21 mouse cellular contexts compared by ENCODE assay signal in genomic region chr5:150263656-150264055, GRCm38 (mm10).
DNase-seq lines count a peak whose midpoint lies in the region; ATAC-seq and TF ChIP-seq lines count a peak whose summit lies in the region.
"Had no signal": no experiment of that assay in that cellular context is flagged by ENCODE, and none has a peak within 500 bp of the region (broad histone marks: within the 10 kb centered on the region; RNA-seq: fewer than 3 reads in every experiment).

No protein-coding gene starts in this region.

- no peak overlapping the region for H3K9ac ChIP-seq in hindbrain, embryonic 14.5 days
- no peak overlapping the region for H3K9ac ChIP-seq in hindbrain, embryonic 11.5 days (ENCODE audit: low read depth, low read length)
- no peak overlapping the region for H3K9ac ChIP-seq in lung, postnatal 0 days (replicated peaks; ENCODE audit: low read depth)
- H3K9ac ChIP-seq in limb, embryonic 14.5 days (ENCODE audit: low read depth, low read length, severe bottlenecking), result no peak overlapping the region
- H3K9ac ChIP-seq: forebrain, embryonic 15.5 days; liver, embryonic 14.5 days; midbrain, embryonic 15.5 days had no signal

- no peak overlapping the region for H3K4me3 ChIP-seq in hindbrain, embryonic 14.5 days (replicated peaks; ENCODE audit: low read length)
- no peak overlapping the region for H3K4me3 ChIP-seq in hindbrain, embryonic 11.5 days (ENCODE audit: low read depth, low read length)
- no peak overlapping the region for H3K4me3 ChIP-seq in lung, postnatal 0 days (ENCODE audit: low read depth, low read length)
- no peak overlapping the region for H3K4me3 ChIP-seq in limb, embryonic 14.5 days (replicated peaks; ENCODE audit: low read length)
- H3K4me3 ChIP-seq: midbrain, embryonic 15.5 days had no signal

- peaks cover 34% of the 10 kb centered on the region for H3K4me1 ChIP-seq in hindbrain, embryonic 14.5 days (replicated peaks; ENCODE audit: control insufficient read depth, insufficient read depth, low read length)
- H3K4me1 ChIP-seq in hindbrain, embryonic 11.5 days (replicated peaks; ENCODE audit: control insufficient read depth, insufficient read depth, low read length), result no peaks in the 10 kb centered on the region
- H3K4me1 ChIP-seq in lung, postnatal 0 days (ENCODE audit: insufficient read depth, low read depth, low read length), result peaks cover 3% of the 10 kb centered on the region; the same call in 1 of the 2 replicates
- H3K4me1 ChIP-seq in limb, embryonic 14.5 days (ENCODE audit: control insufficient read depth, insufficient read depth, low read length), result peaks cover 14% of the 10 kb centered on the region

- no peak for TF ChIP-seq POLR2A in limb, embryonic 14.5 days (IDR thresholded peaks at IDR 0.05; ENCODE audit: borderline replicate concordance, extremely low read depth, insufficient read depth, insufficient read length)

- no peak overlapping the region for H3K27ac ChIP-seq in hindbrain, embryonic 14.5 days
- H3K27ac ChIP-seq in hindbrain, embryonic 11.5 days (ENCODE audit: low read depth, low read length), result no peak overlapping the region
- H3K27ac ChIP-seq in lung, postnatal 0 days (ENCODE audit: low read length), result no peak overlapping the region
- no peak overlapping the region for H3K27ac ChIP-seq in limb, embryonic 14.5 days (replicated peaks; ENCODE audit: low read depth, low read length)
- H3K27ac ChIP-seq: forebrain, embryonic 15.5 days; liver, embryonic 14.5 days; midbrain, embryonic 15.5 days had no signal

- no peaks in the 10 kb centered on the region for H3K9me3 ChIP-seq in hindbrain, embryonic 14.5 days (ENCODE audit: control insufficient read depth, low read length)
- no peaks in the 10 kb centered on the region for H3K9me3 ChIP-seq in hindbrain, embryonic 11.5 days (ENCODE audit: control insufficient read depth, low read length)
- no peaks in the 10 kb centered on the region for H3K9me3 ChIP-seq in lung, postnatal 0 days (ENCODE audit: low read length)
- H3K9me3 ChIP-seq in limb, embryonic 14.5 days (ENCODE audit: control insufficient read depth, low read length), result no peaks in the 10 kb centered on the region
- H3K9me3 ChIP-seq: forebrain, embryonic 15.5 days; midbrain, embryonic 15.5 days had no signal

- no peaks in the 10 kb centered on the region for H3K36me3 ChIP-seq in hindbrain, embryonic 14.5 days (replicated peaks; ENCODE audit: control insufficient read depth, insufficient read depth)
- no peaks in the 10 kb centered on the region for H3K36me3 ChIP-seq in hindbrain, embryonic 11.5 days (ENCODE audit: control insufficient read depth, insufficient read depth, low read length)
- no peaks in the 10 kb centered on the region for H3K36me3 ChIP-seq in lung, postnatal 0 days (ENCODE audit: insufficient read depth, low read length)
- H3K36me3 ChIP-seq in limb, embryonic 14.5 days (ENCODE audit: control insufficient read depth, insufficient read depth, low read length), result no peaks in the 10 kb centered on the region
- H3K36me3 ChIP-seq: forebrain, embryonic 15.5 days; midbrain, embryonic 15.5 days had no signal

- peak; percentile 7 for DNase-seq in embryo, embryonic 11 days
- no peak for DNase-seq in embryo, embryonic 9.5 days (ENCODE audit: extremely low spot score)
- no peak for DNase-seq in hindbrain, embryonic 14.5 days (ENCODE audit: low spot score)
- no peak for DNase-seq in hindbrain, embryonic 11.5 days (ENCODE audit: low spot score)
- DNase-seq in lung, postnatal 0 days (ENCODE audit: low spot score), result peak; percentile 28
- DNase-seq in lung, adult 18-20 months, result no peak
- peak; percentile 20 for DNase-seq in limb, embryonic 14.5 days (ENCODE audit: low spot score)
- DNase-seq in urinary bladder, adult 2 months (ENCODE audit: low spot score), result no peak
- DNase-seq: adrenal gland, postnatal 14 days; cerebellum, adult 18-20 months; cerebellum, postnatal 25 days; left cerebral cortex, postnatal 4 days; right cerebral cortex, postnatal 4 days; thymus, adult 2 months had no signal

- H3K4me2 ChIP-seq in hindbrain, embryonic 14.5 days (replicated peaks), result peak overlapping the region; percentile 62; the same call in 1 of the 2 replicates
- no peak overlapping the region for H3K4me2 ChIP-seq in hindbrain, embryonic 11.5 days (replicated peaks; ENCODE audit: low read depth, low read length)
- no peak overlapping the region for H3K4me2 ChIP-seq in lung, postnatal 0 days (replicated peaks; ENCODE audit: low read depth, low read length)
- H3K4me2 ChIP-seq in limb, embryonic 14.5 days (replicated peaks; ENCODE audit: low read depth, low read length, severe bottlenecking), result no peak overlapping the region

- TF ChIP-seq CTCF in lung, postnatal 0 days (IDR thresholded peaks at IDR 0.05), result no peak

- no peaks in the 10 kb centered on the region for H3K27me3 ChIP-seq in hindbrain, embryonic 14.5 days (ENCODE audit: control insufficient read depth, insufficient read depth, low read length)
- no peaks in the 10 kb centered on the region for H3K27me3 ChIP-seq in hindbrain, embryonic 11.5 days (ENCODE audit: control insufficient read depth, insufficient read depth, low read length)
- no peaks in the 10 kb centered on the region for H3K27me3 ChIP-seq in lung, postnatal 0 days (replicated peaks; ENCODE audit: insufficient read depth, low read length)
- no peaks in the 10 kb centered on the region for H3K27me3 ChIP-seq in limb, embryonic 14.5 days (ENCODE audit: control insufficient read depth, insufficient read depth, low read length)
- H3K27me3 ChIP-seq: forebrain, embryonic 15.5 days; midbrain, embryonic 15.5 days had no signal

- no peak for TF ChIP-seq EP300 in lung, postnatal 0 days (IDR thresholded peaks at IDR 0.05)

- no peak for ATAC-seq in hindbrain, embryonic 14.5 days (ENCODE audit: low FRiP score)
- no peak for ATAC-seq in hindbrain, embryonic 11.5 days (ENCODE audit: low FRiP score)
- peak; percentile 4; the same call in 1 of the 2 replicates for ATAC-seq in lung, postnatal 0 days
- no peak; the same call in 1 of the 2 replicates for ATAC-seq in limb, embryonic 14.5 days (ENCODE audit: low FRiP score, low read depth)
- ATAC-seq: activated CD4-positive, CD25-positive, alpha-beta regulatory T cell, adult 4 months; CD4-positive, CD25-positive, alpha-beta regulatory T cell, adult 4 months; forebrain, embryonic 15.5 days; hindbrain, embryonic 16.5 days; intestine, postnatal 0 days; midbrain, embryonic 15.5 days had no signal

- WGBS in hindbrain, embryonic 14.5 days, result 77% methylated on average over 6 of the region's 6 CpGs
- 83% methylated on average over 6 of the region's 6 CpGs for WGBS in hindbrain, embryonic 11.5 days
- 66% methylated on average over 6 of the region's 6 CpGs for WGBS in lung, postnatal 0 days
- 73% methylated on average over 6 of the region's 6 CpGs for WGBS in limb, embryonic 14.5 days

Comparison
In these comparisons a context has a peak if more than half of its experiments do, and no peak if none do; other contexts are left out.
1. DNase-seq: peak in embryo, embryonic 11 days (single experiment), lung, postnatal 0 days (single experiment) and limb, embryonic 14.5 days (single experiment); none in embryo, embryonic 9.5 days (single experiment), hindbrain, embryonic 14.5 days (single experiment), hindbrain, embryonic 11.5 days (single experiment), lung, adult 18-20 months (0 of 2) and urinary bladder, adult 2 months (single experiment).